Mouse (Mus musculus) hindbrain, embryonic 14.5 days (tissue): ENCODE measurements around the gene Tctn3. TPM values are rescaled to one million over a fixed set of nuclear protein-coding genes. Genes with fewer than 3 reads are reported as not detected.
A peak's percentile ranks its signal among the peaks of the same experiment; 100 is the strongest.

Experiments used
- ATAC-seq: fragments of 200-750 bp; cut with Nextera tagmentation; 2 replicates; pipeline ENCODE4 v1.8.0; 2017; ENCODE audit warnings: moderate number of reproducible peaks, mild to moderate bottlenecking, moderate TSS enrichment, moderate library complexity; ENCODE audit not compliant: low FRiP score
- DNase-seq: peaks from one replicate; pipeline ENCODE4 v3.0.0-alpha.2; 2015; ENCODE audit warnings: low spot score
- H3K27ac ChIP-seq: fragments of 300-500 bp; sonication (generic); 2 replicates; pipeline ENCODE4 v1.5.1; 2014; ENCODE audit warnings: mild to moderate bottlenecking, moderate library complexity
- H3K27me3 ChIP-seq: fragments of 300-500 bp; sonication (generic); 2 replicates; pipeline ENCODE4 v1.6.1; 2014; ENCODE audit warnings: mild to moderate bottlenecking, low read length, mixed read lengths; ENCODE audit not compliant: control insufficient read depth, insufficient read depth
- H3K36me3 ChIP-seq: fragments of 300-500 bp; sonication (generic); replicated peaks from 2 replicates; pipeline ENCODE4 v1.6.1; 2014; ENCODE audit not compliant: control insufficient read depth, insufficient read depth
- H3K4me1 ChIP-seq: fragments of 300-500 bp; sonication (generic); replicated peaks from 2 replicates; pipeline ENCODE4 v1.6.1; 2014; ENCODE audit warnings: antibody characterized with exemption, low read length, mixed read lengths; ENCODE audit not compliant: control insufficient read depth, insufficient read depth
- H3K4me2 ChIP-seq: fragments of 300-500 bp; sonication (generic); replicated peaks from 2 replicates; pipeline ENCODE4 v1.6.1; 2014; ENCODE audit warnings: mild to moderate bottlenecking, moderate library complexity
- H3K4me3 ChIP-seq: fragments of 300-500 bp; sonication (generic); replicated peaks from 2 replicates; pipeline ENCODE4 v1.5.1; 2014; ENCODE audit warnings: mild to moderate bottlenecking, low read length
- H3K9ac ChIP-seq: fragments of 300-500 bp; sonication (generic); 2 replicates; pipeline ENCODE4 v1.6.1; 2014
- H3K9me3 ChIP-seq: fragments of 300-500 bp; sonication (generic); 2 replicates; pipeline ENCODE4 v1.6.1; 2016; ENCODE audit warnings: low read length; ENCODE audit not compliant: control insufficient read depth
- WGBS: fragments of 180-500 bp; shearing (Covaris S2); extraction: QIAGEN DNeasy Blood & Tissue Kit; methylation state at CpG from one replicate; pipeline ENCODE4 v1.1.7; 2014; 5-methylcytosine and 5-hydroxymethylcytosine counted together
- polyA plus RNA-seq: library from polyadenylated mRNA; unstranded; fragments of >200 nt; fragmentation: Nextera tagmentation; extraction: Ambion mirVana; gene quantifications from 2 replicates; pipeline ENCODE4 v1.2.1, GENCODE M21; 2014

Tctn3 gene
- polyA plus RNA-seq, 1 experiment from 2014 or later, result 14.0 TPM

- no peaks in the 10 kb centered on the region for H3K36me3 ChIP-seq
- H3K4me2 ChIP-seq, result no peak overlapping the region
- 0 out of 2 replicates have a peak overlapping the region, but pooled peaks have one; percentile 12 for H3K27ac ChIP-seq
- ATAC-seq, result no peak
- DNase-seq, result no peak
- H3K4me3 ChIP-seq, result no peak overlapping the region
- 70% methylated on average over 9 of the region's 9 CpGs for WGBS
- H3K27me3 ChIP-seq, result no peaks in the 10 kb centered on the region
- H3K4me1 ChIP-seq, result no peaks in the 10 kb centered on the region
- no peak overlapping the region for H3K9ac ChIP-seq
- no peaks in the 10 kb centered on the region for H3K9me3 ChIP-seq
Measured at GRCm38 (mm10) chr19:40647319-40648158, 35.5 kb upstream of the Tctn3 start.

- no peaks in the 10 kb centered on the region for H3K4me1 ChIP-seq
- no peak overlapping the region for H3K9ac ChIP-seq
- H3K27me3 ChIP-seq, result no peaks in the 10 kb centered on the region
- ATAC-seq, result no peak
- 81% methylated on average over 6 of the region's 6 CpGs for WGBS
- no peak for DNase-seq
- no peaks in the 10 kb centered on the region for H3K36me3 ChIP-seq
- no peak overlapping the region for H3K4me2 ChIP-seq
- H3K4me3 ChIP-seq, result no peak overlapping the region
- no peak overlapping the region for H3K27ac ChIP-seq
- no peaks in the 10 kb centered on the region for H3K9me3 ChIP-seq
Measured at GRCm38 (mm10) chr19:40646379-40646778, 34.3 kb upstream of the Tctn3 start.

GRCm38 (mm10) chr19:40643846-40644245 is 31.8 kb upstream of the Tctn3 start:
- no peak overlapping the region for H3K9ac ChIP-seq
- no peaks in the 10 kb centered on the region for H3K4me1 ChIP-seq
- H3K27ac ChIP-seq, result no peak overlapping the region
- H3K9me3 ChIP-seq, result no peaks in the 10 kb centered on the region
- DNase-seq (no peak), ATAC-seq (no peak)
- no peaks in the 10 kb centered on the region for H3K27me3 ChIP-seq
- WGBS, result 94% methylated on average over 1 of the region's 1 CpGs
- H3K4me2 ChIP-seq, result no peak overlapping the region
- no peak overlapping the region for H3K4me3 ChIP-seq
- no peaks in the 10 kb centered on the region for H3K36me3 ChIP-seq

GRCm38 (mm10) chr19:40640799-40641198 is 28.8 kb upstream of the Tctn3 start:
- Histone ChIP-seq H3K4me1 (no peaks in the 10 kb centered on the region), H3K36me3 (no peaks in the 10 kb centered on the region), H3K9ac (no peak overlapping the region), H3K4me3 (no peak overlapping the region), H3K4me2 (no peak overlapping the region), H3K27me3 (no peaks in the 10 kb centered on the region), H3K9me3 (no peaks in the 10 kb centered on the region), H3K27ac (no peak overlapping the region)
- no peak for DNase-seq
- ATAC-seq, result no peak
- WGBS, result 87% methylated on average over 2 of the region's 2 CpGs

GRCm38 (mm10) chr19:40639729-40640304 is 27.8 kb upstream of the Tctn3 start:
- Histone ChIP-seq H3K36me3 (no peaks in the 10 kb centered on the region), H3K9me3 (no peaks in the 10 kb centered on the region), H3K4me3 (no peak overlapping the region), H3K4me1 (no peaks in the 10 kb centered on the region), H3K27me3 (no peaks in the 10 kb centered on the region), H3K9ac (no peak overlapping the region), H3K27ac (no peak overlapping the region), H3K4me2 (no peak overlapping the region)
- WGBS, result 75% methylated on average over 11 of the region's 11 CpGs
- DNase-seq (no peak), ATAC-seq (no peak)

- DNase-seq (no peak), ATAC-seq (no peak)
- H3K27ac ChIP-seq, result no peak overlapping the region
- no peak overlapping the region for H3K4me3 ChIP-seq
- no peaks in the 10 kb centered on the region for H3K36me3 ChIP-seq
- no peaks in the 10 kb centered on the region for H3K27me3 ChIP-seq
- no peaks in the 10 kb centered on the region for H3K9me3 ChIP-seq
- no peak overlapping the region for H3K4me2 ChIP-seq
- no peak overlapping the region for H3K9ac ChIP-seq
- WGBS, result 92% methylated on average over 5 of the region's 5 CpGs
- no peaks in the 10 kb centered on the region for H3K4me1 ChIP-seq
Measured at GRCm38 (mm10) chr19:40638582-40638981, 26.5 kb upstream of the Tctn3 start.

- Histone ChIP-seq H3K9me3 (no peaks in the 10 kb centered on the region), H3K4me3 (no peak overlapping the region), H3K27me3 (no peaks in the 10 kb centered on the region), H3K4me1 (no peaks in the 10 kb centered on the region), H3K36me3 (no peaks in the 10 kb centered on the region), H3K9ac (no peak overlapping the region), H3K4me2 (no peak overlapping the region), H3K27ac (no peak overlapping the region)
- WGBS, result 89% methylated on average over 7 of the region's 7 CpGs
- DNase-seq (no peak), ATAC-seq (no peak)
Measured at GRCm38 (mm10) chr19:40637601-40638000, 25.6 kb upstream of the Tctn3 start.

GRCm38 (mm10) chr19:40637091-40637490 is 25.1 kb upstream of the Tctn3 start:
- ATAC-seq (no peak), DNase-seq (no peak)
- H3K4me3 ChIP-seq, result no peak overlapping the region
- WGBS, result 64% methylated on average over 4 of the region's 4 CpGs
- H3K27me3 ChIP-seq, result no peaks in the 10 kb centered on the region
- no peaks in the 10 kb centered on the region for H3K4me1 ChIP-seq
- H3K9me3 ChIP-seq, result no peaks in the 10 kb centered on the region
- no peak overlapping the region for H3K27ac ChIP-seq
- H3K36me3 ChIP-seq, result no peaks in the 10 kb centered on the region
- no peak overlapping the region for H3K9ac ChIP-seq
- H3K4me2 ChIP-seq, result no peak overlapping the region

- no peak for DNase-seq
- 61% methylated on average over 1 of the region's 1 CpGs for WGBS
Measured at GRCm38 (mm10) chr19:40633144-40633543, 21.1 kb upstream of the Tctn3 start.

More at GRCm38 (mm10) chr19:40633144-40633543, 21.1 kb upstream of the Tctn3 start:
- no peak for ATAC-seq
- H3K4me2 ChIP-seq, result no peak overlapping the region
- no peak overlapping the region for H3K4me3 ChIP-seq
- H3K9ac ChIP-seq, result no peak overlapping the region
- H3K27ac ChIP-seq, result no peak overlapping the region
- H3K4me1 ChIP-seq, result no peaks in the 10 kb centered on the region
- no peaks in the 10 kb centered on the region for H3K27me3 ChIP-seq
- no peaks in the 10 kb centered on the region for H3K9me3 ChIP-seq
- H3K36me3 ChIP-seq, result no peaks in the 10 kb centered on the region
